Mouse (Mus musculus) kidney, adult 8-10 months (tissue): ENCODE results near the gene Kpna6.

Source experiments
- DNase-seq, 2 experiments: peaks; one replicate each; pipeline ENCODE4 v3.0.0; 2022

The Kpna6 gene

GRCm38 (mm10) chr4:129617121-129617641 lies 55.4 kb downstream of the Kpna6 start:
- DNase-seq = no peak

DNA sequence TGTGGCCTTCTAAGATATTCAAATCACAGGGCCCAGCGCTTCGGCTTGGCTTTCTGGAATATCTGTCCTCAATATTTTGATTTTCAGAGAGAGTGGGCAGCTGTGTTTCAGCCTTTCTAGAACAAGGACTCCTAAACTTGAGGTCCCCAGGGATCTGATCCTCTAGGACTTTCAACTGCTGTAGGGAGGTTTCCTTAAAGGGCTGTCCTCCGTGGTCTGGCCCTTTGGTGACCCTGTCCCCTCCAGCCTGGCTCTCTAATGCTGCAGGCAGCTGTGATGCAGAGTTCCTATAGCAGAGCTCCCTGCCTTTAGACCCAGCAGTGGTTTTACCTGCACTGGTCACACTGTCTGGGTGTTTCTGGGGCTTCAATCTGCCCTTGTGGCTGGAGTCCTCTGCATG lies 55.9 kb downstream of the Kpna6 start:
- no peak for DNase-seq

DNA sequence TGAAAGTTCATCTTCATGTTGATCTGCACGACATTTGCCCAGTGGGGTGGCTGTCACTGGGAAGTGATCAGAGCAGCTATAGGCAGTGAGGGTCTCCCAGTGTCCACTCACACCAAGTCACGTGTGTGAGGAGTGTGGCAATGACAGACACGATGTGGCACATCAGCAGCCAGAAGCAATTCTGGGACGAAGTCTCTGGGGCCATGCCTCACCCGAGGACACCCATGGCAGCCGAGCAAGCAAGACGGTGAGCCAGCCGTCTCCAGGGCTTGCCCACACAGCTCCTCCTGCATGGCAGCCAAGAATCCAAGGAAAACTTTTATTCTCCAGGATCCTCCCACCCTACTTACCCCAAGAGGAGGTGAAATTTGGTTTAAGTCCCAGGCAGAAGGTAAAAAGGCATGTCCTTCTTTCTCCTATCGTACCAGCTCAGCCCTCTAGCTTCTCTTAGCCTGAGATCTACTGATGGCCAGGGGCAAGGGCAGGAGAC lies 56.7 kb downstream of the Kpna6 start:
- no peak for DNase-seq

DNA sequence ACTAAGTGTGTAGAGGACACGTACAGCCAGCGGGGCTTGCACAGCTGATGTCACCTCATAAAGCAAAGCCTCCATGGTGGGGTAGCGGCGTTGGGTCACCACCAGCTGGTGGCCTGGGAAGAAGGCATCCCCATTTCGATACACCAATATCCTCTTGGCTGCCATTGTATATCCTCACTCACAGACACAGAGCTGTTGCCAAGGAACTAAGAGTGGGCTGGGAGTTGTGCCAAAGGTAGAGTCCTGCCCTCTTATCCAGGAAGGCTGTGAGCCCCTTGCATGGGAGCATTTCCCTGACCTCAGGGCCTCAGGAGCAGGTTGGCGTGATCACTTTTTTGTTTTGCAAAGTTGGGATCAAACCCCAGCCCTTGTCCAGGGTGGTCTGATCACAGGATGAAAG lies 58.5 kb downstream of the Kpna6 start, which contains the start of gene Dcdc2b:
TSS of gene Dcdc2b (minus strand) at position 165 of the 400 bp plus-strand sequence.
- no peak for DNase-seq

- no peak for DNase-seq
These were observed 62.1 kb downstream of the Kpna6 start for GRCm38 (mm10) chr4:129610472-129610871.

DNA sequence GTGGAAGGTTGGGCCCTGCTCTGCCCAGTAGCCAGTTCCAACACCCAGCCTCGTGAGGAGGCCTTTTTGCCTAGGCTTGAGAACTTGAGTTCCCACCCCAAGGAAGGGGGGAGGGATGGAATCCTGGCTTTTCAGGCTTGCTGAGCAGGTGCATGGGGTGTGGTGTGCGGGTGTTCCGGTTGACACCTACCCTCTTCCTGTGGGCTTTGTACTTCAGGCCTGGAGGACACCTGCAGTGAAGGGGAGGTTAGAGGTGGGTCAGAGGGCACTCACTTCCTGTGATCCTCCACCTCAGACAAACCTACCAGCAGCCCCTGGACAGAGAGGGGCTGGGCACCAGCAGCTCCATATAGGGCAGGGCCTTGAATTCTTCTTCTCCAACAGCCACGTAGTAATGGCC lies 62.5 kb downstream of the Kpna6 start:
- DNase-seq = no peak

DNA sequence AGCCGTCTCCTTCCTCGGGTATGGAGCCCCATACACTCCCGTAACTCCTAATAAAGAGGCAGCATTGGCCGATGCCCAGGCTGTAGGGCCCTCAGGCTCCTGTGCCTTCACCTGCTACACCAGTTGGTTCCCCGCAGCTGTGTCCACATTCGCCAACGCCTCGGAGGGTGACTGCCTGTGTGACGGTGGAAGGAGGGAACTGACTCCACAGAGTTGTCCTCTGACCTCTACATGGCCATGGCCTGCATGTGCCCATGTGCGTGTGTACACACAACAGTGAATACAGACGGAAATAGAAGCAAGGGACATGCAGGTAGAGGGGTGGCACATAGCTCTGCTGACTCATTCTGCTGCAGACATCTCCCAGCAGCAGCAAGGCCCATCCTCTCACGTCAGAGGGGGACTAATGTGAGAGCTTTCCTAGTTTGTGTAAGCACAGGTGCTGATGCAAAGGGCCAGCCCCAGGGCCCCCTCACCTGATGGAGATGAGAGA lies 63.4 kb downstream of the Kpna6 start:
- no peak for DNase-seq

DNA sequence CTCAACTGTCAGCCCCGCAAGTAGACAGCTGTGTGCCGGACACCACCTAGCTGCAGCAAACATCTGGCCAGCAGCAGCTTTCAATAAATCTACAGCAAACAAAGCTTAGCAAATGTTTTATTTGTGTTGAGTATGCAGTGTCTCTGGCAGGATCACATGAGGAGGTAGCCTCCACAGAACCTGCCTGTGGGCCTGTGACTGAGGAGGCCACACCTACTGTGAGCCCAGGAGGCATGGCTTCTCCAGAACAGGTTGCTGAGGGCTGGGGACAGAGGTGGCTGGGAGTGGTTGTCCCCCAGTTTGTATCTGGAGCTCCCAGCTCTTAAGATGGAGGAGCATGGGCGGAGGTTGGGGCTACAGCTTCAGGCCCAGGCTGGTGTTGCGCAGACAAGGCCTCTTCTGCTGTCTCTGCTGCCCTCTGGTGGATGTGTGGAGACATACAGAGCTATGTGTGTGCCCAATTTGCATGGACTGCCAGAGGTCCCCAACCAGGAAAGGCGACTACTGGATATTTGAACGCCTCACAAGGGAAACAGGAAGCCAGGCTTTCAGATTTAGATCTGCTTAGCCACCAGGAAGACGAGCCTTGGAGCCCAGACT lies 64.0 kb downstream of the Kpna6 start:
- DNase-seq = peak; percentile 74 to 81

DNA sequence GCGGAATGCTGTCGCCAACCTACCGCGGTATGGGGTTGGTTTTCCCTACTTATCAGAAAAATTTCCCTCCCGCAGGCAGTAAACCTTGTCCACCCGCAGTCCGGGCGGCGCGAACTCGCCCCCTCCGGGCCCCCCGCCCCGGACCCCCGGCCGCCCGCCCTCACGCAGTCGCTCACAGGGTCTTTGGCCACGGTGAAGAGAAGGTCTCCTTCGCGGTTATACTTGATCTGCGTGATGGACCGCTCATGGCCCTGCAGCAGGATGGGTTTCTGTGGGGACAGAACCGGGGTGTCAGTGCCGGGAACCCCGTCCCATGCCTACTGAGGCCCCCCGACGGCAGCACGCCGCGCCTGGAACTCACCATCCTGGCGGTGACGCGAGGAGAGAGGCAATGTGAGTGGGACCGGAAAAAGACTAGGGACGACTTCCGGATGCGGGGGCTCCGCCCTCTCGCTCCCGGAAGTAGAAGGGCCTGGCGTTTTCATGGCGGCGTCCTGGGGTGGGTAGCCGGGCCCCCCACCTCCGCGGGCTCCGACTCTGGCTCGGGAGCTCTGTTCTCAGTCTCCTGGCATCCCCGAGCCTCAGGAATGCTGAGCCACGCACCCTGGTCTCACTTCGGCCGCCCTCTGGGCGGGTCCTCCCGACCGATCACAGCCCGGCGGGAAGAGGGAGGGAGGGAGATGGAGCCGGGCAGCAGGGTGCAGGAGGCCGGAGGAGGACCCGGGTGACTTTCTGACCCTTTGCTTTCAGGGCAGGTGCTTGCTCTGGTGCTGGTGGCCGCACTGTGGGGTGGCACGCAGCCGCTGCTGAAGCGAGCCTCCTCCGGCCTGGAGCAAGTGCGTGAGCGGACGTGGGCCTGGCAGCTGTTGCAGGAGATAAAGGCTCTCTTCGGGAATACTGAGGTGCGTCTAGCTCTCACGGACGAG lies 72.1 kb downstream of the Kpna6 start, which contains the start of the genes Eif3i and Tmem234:
TSS of gene Eif3i (minus strand) at position 416 of the 926 bp plus-strand sequence.
TSS of gene Tmem234 (plus strand) at position 436 of the 926 bp plus-strand sequence.
- peak; percentile 78 to 85 for DNase-seq
